Mouse (Mus musculus) retina, adult 2 months (tissue): Measurements from ENCODE around the gene Slc19a2.
"Not testable (repeated sequence)": the region's sequence is repeated elsewhere in the genome, so short reads cannot be mapped to it uniquely, and the experiment has no call there.

Source experiments
- DNase-seq: peaks from one replicate; pipeline ENCODE4 v3.0.0-alpha.2; 2012; ENCODE audit warnings: low read depth, low spot score

The Slc19a2 gene

GRCm38 (mm10) chr1:164248465-164249331 lies at the start of gene Slc19a2:
Gene Slc19a2, plus strand, starts transcription at chr1:164249046.
- peak; percentile 96 for DNase-seq

- DNase-seq, result no peak
Observed at GRCm38 (mm10) chr1:164199551-164199950, 49.3 kb upstream of the Slc19a2 start.

- no peak for DNase-seq
Observed at GRCm38 (mm10) chr1:164208437-164208836, 40.4 kb upstream of the Slc19a2 start.

- DNase-seq, result no peak
Observed at GRCm38 (mm10) chr1:164210899-164211298, 37.9 kb upstream of the Slc19a2 start.

- DNase-seq, result no peak
Observed at GRCm38 (mm10) chr1:164212686-164213085, 36.2 kb upstream of the Slc19a2 start.

DNA sequence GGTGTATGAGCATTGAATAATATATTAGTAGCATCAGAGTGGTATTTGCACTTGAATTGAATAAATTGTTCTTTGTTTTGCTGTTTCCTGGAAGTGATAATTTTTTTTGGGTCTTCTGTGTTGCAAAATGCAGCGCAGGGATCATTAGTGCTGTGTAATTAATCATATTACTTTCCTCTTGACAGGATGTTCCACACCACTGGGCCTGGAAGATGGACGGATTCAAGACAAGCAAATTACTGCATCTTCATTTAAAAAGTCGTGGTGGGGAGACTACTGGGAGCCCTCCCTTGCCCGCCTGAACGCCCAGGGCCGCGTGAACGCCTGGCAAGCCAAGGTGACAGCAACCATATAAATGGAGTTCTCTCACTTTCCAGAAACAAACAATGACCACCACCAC lies 34.7 kb upstream of the Slc19a2 start:
- DNase-seq, result no peak

DNA sequence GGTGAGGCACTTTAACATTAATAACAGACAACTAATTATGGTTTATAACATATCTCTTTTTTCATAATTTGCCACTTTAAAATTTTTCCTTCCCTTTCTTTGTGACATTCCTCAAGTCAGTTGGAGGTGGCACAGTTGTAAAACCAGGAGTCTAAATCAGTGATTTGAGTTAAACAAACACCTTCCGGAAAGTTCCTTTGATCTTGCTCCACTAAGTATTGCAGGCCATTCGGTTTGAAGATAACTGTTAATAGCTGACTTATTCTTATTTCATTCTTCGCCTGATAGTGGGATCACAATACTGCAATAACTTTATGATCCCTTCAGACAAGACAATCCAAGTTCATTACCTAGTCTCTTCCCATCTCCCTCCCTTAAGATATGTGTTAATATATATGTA lies 33.7 kb upstream of the Slc19a2 start:
- DNase-seq, result no peak

GRCm38 (mm10) chr1:164215540-164215939 lies 33.3 kb upstream of the Slc19a2 start:
- no peak for DNase-seq

DNA sequence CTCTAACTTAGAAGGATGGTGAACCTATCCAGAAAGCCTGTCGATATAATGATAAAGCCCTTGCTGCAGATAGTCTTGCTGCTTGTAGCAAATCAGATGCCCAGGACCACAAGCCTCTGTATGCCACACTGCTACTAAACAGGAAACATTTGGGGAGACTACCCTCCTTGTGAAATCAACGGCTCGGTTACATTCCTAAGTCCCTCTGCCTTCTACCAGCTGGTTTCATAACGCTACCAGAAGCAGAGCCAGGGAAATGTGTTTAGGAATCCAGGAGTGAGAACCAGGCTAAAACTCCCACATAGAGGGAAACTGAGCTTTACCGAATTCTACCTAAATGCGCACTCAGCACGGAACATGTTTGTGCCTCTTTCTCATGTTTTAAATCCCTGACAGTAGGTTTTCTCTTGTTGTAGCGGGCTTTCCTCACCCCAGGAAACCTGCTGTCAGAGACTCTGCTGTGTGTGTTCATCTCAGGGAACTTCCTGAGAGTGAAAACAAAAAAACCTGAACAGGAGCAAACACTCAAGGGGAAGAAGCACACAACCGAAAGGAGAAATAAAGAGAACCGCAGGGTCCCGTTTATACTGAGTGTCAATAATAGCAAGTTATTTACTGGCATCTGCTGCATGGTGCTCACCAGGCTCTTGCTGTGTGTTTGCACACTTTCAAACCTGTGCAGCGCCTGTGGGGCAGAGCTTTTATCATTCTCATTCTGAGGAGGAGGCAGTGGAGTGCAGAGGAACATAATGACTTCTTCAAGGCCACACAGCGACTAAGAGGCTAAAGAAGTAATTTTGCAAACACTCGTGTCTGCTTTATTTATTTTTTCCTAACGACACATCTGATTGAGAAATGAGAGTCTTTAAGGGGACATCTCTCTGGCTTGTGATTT lies 30.8 kb upstream of the Slc19a2 start:
- DNase-seq, result no peak

- DNase-seq, result no peak
Observed at GRCm38 (mm10) chr1:164220261-164220660, 28.6 kb upstream of the Slc19a2 start.

DNA sequence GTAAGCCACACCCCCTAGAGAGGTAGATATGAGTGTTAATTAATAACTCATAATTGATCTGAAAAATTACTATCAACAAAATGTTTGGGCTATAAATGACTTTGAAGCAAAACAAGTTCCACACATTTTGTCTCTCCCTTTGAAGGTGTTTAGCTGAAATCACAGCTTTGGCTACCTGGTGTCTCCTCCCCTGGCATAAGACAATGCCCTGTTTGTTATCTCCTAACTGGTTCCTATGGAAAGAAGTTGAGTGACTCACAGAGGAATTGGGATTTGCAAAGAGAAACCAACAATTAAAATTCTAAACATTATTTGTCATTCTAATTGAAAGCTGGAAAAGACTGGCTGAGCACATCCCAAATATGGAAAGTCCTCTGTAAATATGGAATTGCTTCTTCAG lies 25.8 kb upstream of the Slc19a2 start:
- DNase-seq, result no peak

DNA sequence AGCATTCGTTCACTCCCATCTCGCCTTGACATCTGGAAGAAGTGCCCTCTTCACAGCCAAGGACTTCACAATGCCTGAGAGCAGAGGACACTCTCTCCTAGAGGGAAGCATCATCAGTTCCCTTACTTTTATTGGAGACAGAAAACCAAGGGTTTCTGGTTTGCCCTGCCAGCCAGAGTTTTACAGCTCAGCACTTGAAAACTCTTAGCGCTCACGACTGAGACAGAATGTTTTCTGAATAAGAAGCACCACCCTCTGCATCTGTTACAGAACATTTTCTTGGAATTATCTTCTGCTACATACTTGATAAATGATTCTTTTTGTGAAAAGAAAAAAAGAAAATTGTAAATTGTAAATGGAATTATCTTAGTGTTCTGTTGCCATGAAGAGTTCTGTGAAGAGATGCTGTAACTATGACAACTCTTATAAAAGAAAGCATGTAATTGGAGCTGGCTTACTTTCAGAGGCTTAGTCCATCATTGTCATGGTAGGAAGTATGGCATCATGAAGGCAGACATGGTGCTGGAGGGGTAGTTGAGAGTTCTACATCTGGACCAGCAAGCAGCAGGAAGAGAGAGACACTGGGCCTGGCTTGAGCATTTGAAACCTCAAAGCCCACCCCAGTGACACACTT lies 16.8 kb upstream of the Slc19a2 start:
- DNase-seq, result not testable (repeated sequence)

- DNase-seq, result no peak
Observed at GRCm38 (mm10) chr1:164233447-164233846, 15.4 kb upstream of the Slc19a2 start.

- DNase-seq, result no peak
Observed at GRCm38 (mm10) chr1:164235078-164235477, 13.8 kb upstream of the Slc19a2 start.

- DNase-seq, result no peak
Observed at GRCm38 (mm10) chr1:164236078-164236477, 12.8 kb upstream of the Slc19a2 start.

- DNase-seq, result no peak
Observed at GRCm38 (mm10) chr1:164241494-164241893, 7.4 kb upstream of the Slc19a2 start.

DNA sequence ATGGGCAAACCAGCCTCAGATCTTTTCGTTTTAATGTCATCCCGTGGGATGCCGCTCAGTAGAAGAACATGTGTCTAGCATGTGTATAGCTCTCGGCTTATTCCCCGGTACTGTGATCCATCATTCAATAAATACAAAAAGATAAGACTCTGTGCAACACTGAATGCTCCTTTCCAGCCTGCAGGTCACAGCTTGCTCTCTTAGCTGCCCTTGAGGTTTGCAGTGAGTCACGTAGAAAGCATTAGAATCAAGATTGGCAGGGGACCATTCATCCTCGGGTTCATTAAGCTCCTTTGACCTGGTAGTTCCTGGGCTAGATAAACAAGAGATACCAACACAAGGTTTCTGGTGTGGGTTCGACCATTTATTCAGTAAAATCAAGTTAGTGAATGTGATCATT lies 6.0 kb upstream of the Slc19a2 start:
- no peak for DNase-seq

DNA sequence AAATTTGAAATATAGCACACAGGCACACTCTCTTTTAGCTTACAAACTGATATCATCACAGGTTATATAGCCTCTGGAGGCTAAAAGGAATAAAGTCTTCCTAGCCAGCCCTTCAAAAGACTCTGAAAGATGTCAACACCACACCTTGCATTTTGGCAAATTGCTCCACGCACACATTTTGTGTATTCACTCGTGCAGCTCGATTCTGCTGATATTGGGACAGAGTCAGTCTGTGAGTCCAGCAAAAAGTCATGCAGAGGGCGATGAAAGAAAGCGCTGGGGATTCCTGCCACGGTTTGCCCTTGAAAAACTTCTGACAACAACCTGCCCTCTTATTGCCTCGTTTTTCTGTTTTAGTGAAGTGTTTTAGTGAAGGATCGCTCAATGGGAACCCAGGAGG lies 1.4 kb upstream of the Slc19a2 start:
- no peak for DNase-seq

DNA sequence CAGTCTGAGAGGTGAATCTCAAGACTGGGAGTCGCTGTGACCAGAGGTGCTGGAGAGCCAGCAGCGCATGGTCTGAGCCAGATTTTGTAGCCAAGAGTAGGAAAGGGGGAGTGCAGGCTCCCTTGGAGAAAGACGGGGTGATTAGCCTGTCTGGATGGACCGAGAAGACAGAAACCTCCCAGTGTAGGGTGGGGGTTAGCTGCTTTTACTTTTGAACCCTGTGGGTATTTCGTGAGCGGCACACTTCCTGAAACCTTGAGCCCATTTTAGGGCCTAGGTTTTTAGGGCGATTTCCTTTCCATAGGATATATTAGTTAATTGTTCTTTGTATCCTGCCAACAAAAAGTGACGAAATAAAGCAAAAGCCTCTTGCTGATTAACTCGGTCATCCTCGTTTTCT lies 875 bp upstream of the Slc19a2 start:
- no peak for DNase-seq

- DNase-seq, result no peak
Observed at GRCm38 (mm10) chr1:164249332-164249711, 476 bp downstream of the Slc19a2 start.

GRCm38 (mm10) chr1:164250391-164251150 lies 1.7 kb downstream of the Slc19a2 start:
- DNase-seq, result no peak
